Mouse (Mus musculus): ENCODE results near the gene Baiap2. TPM values are rescaled to one million over a fixed set of nuclear protein-coding genes. Genes with fewer than 3 reads are reported as not detected.
A peak's percentile ranks its signal among the peaks of the same experiment; 100 is the strongest.

The Baiap2 gene
- 15.4 TPM for polyA plus RNA-seq (2021)

DNA sequence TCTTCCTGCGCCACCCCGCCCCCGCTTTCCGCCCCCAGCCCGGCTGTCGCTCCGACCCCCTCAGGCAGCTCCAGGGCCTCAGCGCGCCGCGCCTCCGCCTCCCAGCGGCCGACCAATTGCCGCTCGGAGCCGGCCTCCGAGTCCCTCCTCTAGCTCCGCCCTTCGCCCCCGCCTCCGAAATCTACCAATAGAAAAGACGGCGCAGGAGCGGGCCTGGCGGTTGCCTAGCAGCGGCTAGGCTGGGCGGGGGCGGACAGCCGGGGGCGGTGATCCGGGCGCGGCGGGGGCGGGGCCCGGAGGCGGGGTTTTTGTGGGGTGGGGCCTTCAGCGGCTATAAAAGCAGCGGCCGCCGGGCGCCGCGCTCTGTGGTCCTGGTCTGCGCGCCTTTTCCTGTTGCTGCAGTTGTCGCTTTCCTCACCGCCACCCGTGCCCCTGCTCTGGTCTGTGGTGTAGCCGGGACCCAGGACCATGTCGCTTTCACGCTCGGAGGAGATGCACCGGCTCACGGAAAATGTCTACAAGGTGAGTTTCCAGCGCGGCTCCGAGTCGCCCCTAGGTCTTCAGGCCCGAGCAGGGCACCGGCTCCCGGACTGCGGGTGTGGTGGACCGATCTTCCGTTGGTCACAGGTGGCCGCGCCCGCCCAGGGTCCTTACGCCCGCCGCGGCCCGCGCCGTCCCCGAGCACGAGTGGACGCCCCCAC lies at the start of gene Baiap2:
Baiap2 (plus strand) TSS at position 37 of the 701 bp plus-strand sequence.
- ATAC-seq (peak; percentile 81), DNase-seq (ENCODE audit: low read depth, low spot score) (peak; percentile 75)
- no peak for TF ChIP-seq CTCF (IDR thresholded peaks at IDR 0.05)
- in situ Hi-C loops (cut with MboI; ENCODE audit: low pct_unique_long_range_greater_than_20kb), result no loop called here
- ChIA-PET POLR2A (interaction anchor here (0.8 kb wide), 1 partner anchor 10 kb away, joined by 3 read pairs; no protein-coding TSS in a partner anchor), CTCF (interaction anchor here (2.9 kb wide), 1 partner anchor 49 kb away, joined by 12 read pairs; no protein-coding TSS in a partner anchor)
- H3K27me3 ChIP-seq, result no peaks in the 10 kb centered on the region

GRCm38 (mm10) chr11:119893667-119894236 lies 48.8 kb upstream of the Baiap2 start:
- no peak for TF ChIP-seq CTCF (IDR thresholded peaks at IDR 0.05)
- DNase-seq (ENCODE audit: low read depth, low spot score), result no peak
- ATAC-seq, result no peak
- in situ Hi-C loops (cut with MboI; ENCODE audit: low pct_unique_long_range_greater_than_20kb), result no loop called here
- CTCF ChIA-PET, result interaction anchor here (1.3 to 1.9 kb wide), 2 partner anchors 11 to 16 kb away, joined by 3 to 4 read pairs; no protein-coding TSS in a partner anchor
- POLR2A ChIA-PET, result no interaction called here
- no peaks in the 10 kb centered on the region for H3K27me3 ChIP-seq

- ATAC-seq (no peak), DNase-seq (ENCODE audit: low read depth, low spot score) (no peak)
- ChIA-PET CTCF (no interaction called here), POLR2A (no interaction called here)
- TF ChIP-seq CTCF (IDR thresholded peaks at IDR 0.05), result no peak
- in situ Hi-C loops (cut with MboI; ENCODE audit: low pct_unique_long_range_greater_than_20kb), result no loop called here
- H3K27me3 ChIP-seq, result no peaks in the 10 kb centered on the region
Measured at GRCm38 (mm10) chr11:119894634-119895033, 47.9 kb upstream of the Baiap2 start.

GRCm38 (mm10) chr11:119897041-119897440 lies 45.5 kb upstream of the Baiap2 start:
- no peak for DNase-seq (ENCODE audit: low read depth, low spot score)
- H3K27me3 ChIP-seq, result no peaks in the 10 kb centered on the region
- CTCF ChIA-PET, result no interaction called here
- POLR2A ChIA-PET, result no interaction called here
- no peak for TF ChIP-seq CTCF (IDR thresholded peaks at IDR 0.05)
- in situ Hi-C loops (cut with MboI; ENCODE audit: low pct_unique_long_range_greater_than_20kb), result no loop called here
- no peak for ATAC-seq

- CTCF ChIA-PET, result no interaction called here
- H3K27me3 ChIP-seq, result no peaks in the 10 kb centered on the region
- in situ Hi-C loops (cut with MboI; ENCODE audit: low pct_unique_long_range_greater_than_20kb), result no loop called here
- no peak for TF ChIP-seq CTCF (IDR thresholded peaks at IDR 0.05)
- POLR2A ChIA-PET, result no interaction called here
- DNase-seq (ENCODE audit: low read depth, low spot score) (no peak), ATAC-seq (no peak)
Measured at GRCm38 (mm10) chr11:119898976-119899375, 43.6 kb upstream of the Baiap2 start.

GRCm38 (mm10) chr11:119901174-119901573 lies 41.4 kb upstream of the Baiap2 start:
- CTCF ChIA-PET, result interaction anchor here (1.6 kb wide), 1 partner anchor 8 kb away, joined by 4 read pairs; no protein-coding TSS in a partner anchor
- POLR2A ChIA-PET, result no interaction called here
- H3K27me3 ChIP-seq, result no peaks in the 10 kb centered on the region
- no peak for TF ChIP-seq CTCF (IDR thresholded peaks at IDR 0.05)
- in situ Hi-C loops (cut with MboI; ENCODE audit: low pct_unique_long_range_greater_than_20kb), result loop anchor here (5.0 to 25.0 kb wide), 2 partner anchors 404 to 411 kb away; no protein-coding TSS in a partner anchor
- no peak for ATAC-seq
- no peak for DNase-seq (ENCODE audit: low read depth, low spot score)

DNA sequence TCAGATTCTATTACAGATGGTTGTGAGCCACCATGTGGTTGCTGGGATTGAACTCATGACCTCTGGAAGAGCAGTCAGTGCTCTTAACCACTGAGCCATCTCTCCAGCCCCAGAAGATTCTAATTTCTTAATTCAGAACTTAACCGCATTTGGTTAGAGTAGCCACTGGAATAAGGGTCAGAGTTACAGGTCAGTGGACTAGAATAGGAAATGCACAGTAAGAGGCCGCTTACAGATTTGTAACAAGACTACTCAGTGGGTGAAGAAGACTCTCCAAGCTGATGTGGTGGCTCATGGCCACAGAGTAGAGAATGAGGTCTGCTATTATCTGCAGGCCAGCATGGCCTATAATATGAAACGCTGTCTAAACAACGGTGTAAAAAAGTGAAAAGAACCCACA lies 39.7 kb upstream of the Baiap2 start:
- ATAC-seq, result no peak
- ChIA-PET CTCF (no interaction called here), POLR2A (no interaction called here)
- no peak for DNase-seq (ENCODE audit: low read depth, low spot score)
- H3K27me3 ChIP-seq, result peaks cover 10% of the 10 kb centered on the region
- in situ Hi-C loops (cut with MboI; ENCODE audit: low pct_unique_long_range_greater_than_20kb), result loop anchor here (5.0 to 25.0 kb wide), 2 partner anchors 406 to 409 kb away; no protein-coding TSS in a partner anchor
- no peak for TF ChIP-seq CTCF (IDR thresholded peaks at IDR 0.05)

DNA sequence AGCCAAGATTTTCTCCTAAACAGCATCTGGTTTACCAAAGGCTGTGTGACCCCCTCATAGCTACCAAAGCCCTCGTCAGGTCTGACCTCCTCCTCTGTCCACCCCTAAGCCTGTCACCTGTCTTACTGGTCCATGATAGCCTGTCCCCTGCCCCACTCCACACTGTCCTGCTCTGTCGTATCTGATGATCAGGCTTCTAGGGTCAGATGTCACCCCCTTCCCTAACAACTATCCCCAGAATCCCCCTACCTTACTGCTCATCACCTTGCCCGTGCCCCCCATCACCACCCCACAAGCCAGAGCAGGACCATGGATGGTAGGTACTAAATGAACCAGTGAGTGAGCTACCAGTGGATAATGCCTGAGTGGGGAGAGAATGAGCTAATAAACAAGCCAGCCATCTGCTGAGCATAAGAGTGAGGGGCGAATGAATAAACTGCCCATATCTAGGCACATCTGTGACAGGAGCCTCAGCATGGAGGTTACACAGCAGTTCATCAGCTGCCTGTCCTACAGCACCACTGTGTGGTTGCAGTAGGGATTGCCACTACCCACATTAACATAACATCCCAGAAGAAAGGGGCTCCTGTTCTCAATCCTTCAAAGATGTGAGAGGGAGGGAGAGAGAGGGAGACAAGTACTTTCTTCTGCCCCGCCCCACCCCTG lies 37.8 kb upstream of the Baiap2 start:
- ATAC-seq (no peak), DNase-seq (ENCODE audit: low read depth, low spot score) (no peak)
- CTCF ChIA-PET, result interaction anchor here (0.6 to 2.4 kb wide), 9 partner anchors 8 to 453 kb away, joined by 3 to 14 read pairs (median 3); partner anchors contain the start of gene Chmp6
- TF ChIP-seq CTCF (IDR thresholded peaks at IDR 0.05), result peak; percentile 91
- in situ Hi-C loops (cut with MboI; ENCODE audit: low pct_unique_long_range_greater_than_20kb), result loop anchor here (5.0 to 25.0 kb wide), 2 partner anchors 407 to 408 kb away; no protein-coding TSS in a partner anchor
- peaks cover 15% of the 10 kb centered on the region for H3K27me3 ChIP-seq
- POLR2A ChIA-PET, result interaction anchor here (1.2 to 1.8 kb wide), 2 partner anchors 9 to 401 kb away, joined by 3 to 4 read pairs; partner anchors contain the start of gene Chmp6

DNA sequence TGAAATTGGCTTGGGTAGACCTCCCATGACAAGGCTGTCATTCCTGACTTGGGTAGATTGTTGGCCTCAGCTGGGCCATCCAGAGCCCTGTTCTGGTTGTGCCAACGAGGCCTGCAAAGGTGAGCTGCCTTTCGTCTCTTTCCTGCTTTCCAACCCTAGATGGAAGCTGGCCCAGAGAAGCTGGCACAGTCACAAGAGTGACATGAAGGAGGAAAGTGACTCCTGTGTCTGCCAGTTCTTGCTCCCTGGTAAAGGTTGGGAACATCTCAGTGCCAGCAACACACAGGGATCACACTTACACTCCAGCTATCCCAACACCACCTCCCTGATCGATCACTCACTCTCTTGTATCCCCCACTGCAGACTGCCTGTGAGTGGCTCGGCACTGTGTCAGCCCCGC lies 36.8 kb upstream of the Baiap2 start:
- in situ Hi-C loops (cut with MboI; ENCODE audit: low pct_unique_long_range_greater_than_20kb), result loop anchor here (25.0 kb wide), 1 partner anchor 407 kb away; no protein-coding TSS in a partner anchor

DNA sequence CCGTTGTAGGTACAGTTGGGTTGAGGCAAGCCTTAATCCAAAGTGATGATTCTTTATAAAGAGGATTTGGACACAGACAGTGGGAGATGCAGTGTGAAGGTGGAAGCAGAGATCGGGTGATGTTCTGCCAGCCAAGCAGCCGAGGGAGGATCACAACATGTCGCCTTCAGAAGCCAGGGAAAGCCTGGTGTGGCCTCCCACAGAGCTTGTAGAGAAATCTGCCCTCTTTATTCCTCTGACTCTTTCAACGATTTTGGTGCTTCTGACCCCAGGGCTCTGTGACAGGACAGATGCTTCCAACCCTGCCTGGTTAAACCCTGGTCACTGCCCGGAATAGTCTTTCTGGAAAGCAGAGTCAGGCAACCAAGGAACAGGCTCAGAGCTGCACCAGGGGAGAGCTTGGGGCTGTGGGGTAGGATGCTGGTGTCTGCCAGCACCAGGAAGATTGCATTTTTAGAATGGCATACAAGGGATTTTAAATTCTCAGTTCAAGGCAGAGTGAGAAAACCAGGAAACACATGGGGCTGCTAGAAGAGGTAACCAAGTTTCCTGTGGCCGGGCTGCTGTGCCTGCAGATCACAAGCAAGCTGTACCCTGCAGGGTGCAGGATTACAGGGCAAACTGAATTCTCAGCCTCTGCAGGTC lies 35.4 kb upstream of the Baiap2 start:
- peaks cover 15% of the 10 kb centered on the region for H3K27me3 ChIP-seq
- in situ Hi-C loops (cut with MboI; ENCODE audit: low pct_unique_long_range_greater_than_20kb), result loop anchor here (25.0 kb wide), 1 partner anchor 405 kb away; no protein-coding TSS in a partner anchor
- CTCF ChIA-PET, result interaction anchor here (1.5 kb wide), 1 partner anchor 84 kb away, joined by 4 read pairs; no protein-coding TSS in a partner anchor
- DNase-seq (ENCODE audit: low read depth, low spot score) (no peak), ATAC-seq (no peak)
- no peak for TF ChIP-seq CTCF (IDR thresholded peaks at IDR 0.05)
- POLR2A ChIA-PET, result interaction anchor here (0.8 kb wide), 1 partner anchor 83 kb away, joined by 3 read pairs; no protein-coding TSS in a partner anchor

More for the DNA sequence above, 36.8 kb upstream of the Baiap2 start:
- POLR2A ChIA-PET, result interaction anchor here (0.6 to 1.8 kb wide), 3 partner anchors 8 to 402 kb away, joined by 3 to 4 read pairs (median 3); partner anchors contain the start of gene Chmp6
- TF ChIP-seq CTCF (IDR thresholded peaks at IDR 0.05), result no peak
- CTCF ChIA-PET, result interaction anchor here (0.9 to 2.4 kb wide), 4 partner anchors 85 to 428 kb away, joined by 3 to 14 read pairs (median 6); no protein-coding TSS in a partner anchor
- H3K27me3 ChIP-seq, result peaks cover 15% of the 10 kb centered on the region
- ATAC-seq (no peak), DNase-seq (ENCODE audit: low read depth, low spot score) (no peak)
